ENCODE assay signal across 8 mouse cellular contexts in genomic region chr3:98042301-98042700, GRCm38 (mm10). TPM values are rescaled to one million over a fixed set of nuclear protein-coding genes. Genes with fewer than 3 reads are reported as not detected.
DNase-seq lines count a peak whose midpoint lies in the region; ATAC-seq and TF ChIP-seq lines count a peak whose summit lies in the region.

No protein-coding gene starts in this region.

- TF ChIP-seq POLR2A in small intestine, adult 2 months (IDR thresholded peaks at IDR 0.05; ENCODE audit: low read depth, low read length), result no peak

- no peaks in the 10 kb centered on the region for H3K36me3 ChIP-seq in hindbrain, embryonic 16.5 days (ENCODE audit: control insufficient read depth, insufficient read depth, low read length)
- no peaks in the 10 kb centered on the region for H3K36me3 ChIP-seq in small intestine, adult 2 months (ENCODE audit: control insufficient read depth, insufficient read depth, low read length)

- 50% methylated on average over 6 of the region's 6 CpGs for WGBS in hindbrain, embryonic 16.5 days
- 73% methylated on average over 6 of the region's 6 CpGs for WGBS in small intestine, adult 2 months

- no peak overlapping the region for H3K4me3 ChIP-seq in hindbrain, embryonic 16.5 days (ENCODE audit: low read length)
- no peak overlapping the region for H3K4me3 ChIP-seq in small intestine, adult 2 months (ENCODE audit: low read depth, low read length)

- peak overlapping the region; percentile 14; the same call in 1 of the 2 replicates for H3K4me2 ChIP-seq in hindbrain, embryonic 16.5 days (ENCODE audit: low read length)

- peak; percentile 34 for DNase-seq in lung, postnatal 10 days
- DNase-seq in lung, postnatal 36 days, result no peak
- DNase-seq in fibroblast of lung, adult 2 months (ENCODE audit: low read depth), result peak; percentile 93
- no peak for DNase-seq in gastrocnemius, adult 18-20 months (ENCODE audit: low spot score)
- no peak for DNase-seq in cerebellum, adult 11-12 months
- no peak for DNase-seq in right cerebral cortex, adult 2 months (ENCODE audit: low spot score in 2 of 2)

- no peaks in the 10 kb centered on the region for H3K27me3 ChIP-seq in hindbrain, embryonic 16.5 days (replicated peaks; ENCODE audit: control insufficient read depth, insufficient read depth, low read length)
- H3K27me3 ChIP-seq in small intestine, adult 2 months (ENCODE audit: control insufficient read depth, insufficient read depth, low read length), result no peaks in the 10 kb centered on the region

- H3K9ac ChIP-seq in hindbrain, embryonic 16.5 days (ENCODE audit: low read depth, low read length), result no peak overlapping the region

- no peak for ATAC-seq in hindbrain, embryonic 16.5 days

- H3K4me1 ChIP-seq in hindbrain, embryonic 16.5 days (ENCODE audit: control insufficient read depth, insufficient read depth, low read depth, low read length), result peaks cover 21% of the 10 kb centered on the region
- H3K4me1 ChIP-seq in small intestine, adult 2 months (ENCODE audit: control insufficient read depth, insufficient read depth, insufficient read length, low read length), result peaks cover 5% of the 10 kb centered on the region

- no peaks in the 10 kb centered on the region for H3K9me3 ChIP-seq in hindbrain, embryonic 16.5 days (ENCODE audit: control insufficient read depth, low read length)

- no peak overlapping the region for H3K27ac ChIP-seq in hindbrain, embryonic 16.5 days (ENCODE audit: low read depth, low read length)
- peak overlapping the region; percentile 48 for H3K27ac ChIP-seq in small intestine, adult 2 months (ENCODE audit: insufficient read depth, low read depth, low read length)

- no peak for TF ChIP-seq CTCF in small intestine, adult 2 months (IDR thresholded peaks at IDR 0.05; ENCODE audit: extremely low read depth, insufficient read length, insufficient replicate concordance, low read depth, low read length)

RNA-seq across cellular contexts. Expression of gene Notch2, which starts 29.0 kb away (rescaled TPM):
- 7.6 and 12.1 TPM in 2 replicates for polyA plus RNA-seq in hindbrain, embryonic 16.5 days (2015; fragmentation: Nextera tagmentation; extraction: Ambion mirVana)
- polyA plus RNA-seq in small intestine, adult 2 months (2012; rRNA removed), result 5.6 and 6.6 TPM in 2 replicates
- total RNA-seq in gastrocnemius, adult 18-20 months (2021), result 1 to 10 TPM; 6.6 to 8.3 TPM

Comparison
In these comparisons a context has a peak if more than half of its experiments do, and no peak if none do; other contexts are left out.
1. DNase-seq: peak in lung, postnatal 10 days (single experiment) and fibroblast of lung, adult 2 months (single experiment); none in lung, postnatal 36 days (single experiment), gastrocnemius, adult 18-20 months (single experiment), cerebellum, adult 11-12 months (single experiment) and right cerebral cortex, adult 2 months (0 of 2).